Mouse (Mus musculus) lung, postnatal 0 days (tissue): ENCODE measurements at regions not wholly inside any gene's neighbourhood (a gene's known extent, or its start where the extent isn't known, plus 50 kb on each side); places are given as distances from the start of the nearest gene placed in this dataset.

ENCODE experiments used
- ATAC-seq: fragments of 200-750 bp; cut with Nextera tagmentation; 2 replicates; pipeline ENCODE4 v1.8.0; 2017; ENCODE audit warnings: moderate library complexity
- DNase-seq: peaks from one replicate; pipeline ENCODE4 v3.0.0-alpha.2; 2016; ENCODE audit warnings: low spot score
- H3K27ac ChIP-seq: fragments of 300-500 bp; sonication (generic); 2 replicates; pipeline ENCODE4 v1.5.1; 2014; ENCODE audit warnings: antibody characterized with exemption, mild to moderate bottlenecking, low read length, mixed read lengths
- H3K27me3 ChIP-seq: fragments of 300-500 bp; sonication (generic); replicated peaks from 2 replicates; pipeline ENCODE4 v1.6.1; 2014; ENCODE audit warnings: low read length, mixed read lengths; ENCODE audit not compliant: insufficient read depth
- H3K36me3 ChIP-seq: fragments of 300-500 bp; sonication (generic); 2 replicates; pipeline ENCODE4 v1.6.1; 2014; ENCODE audit warnings: low read length, mixed read lengths; ENCODE audit not compliant: insufficient read depth
- H3K4me1 ChIP-seq: fragments of 300-500 bp; sonication (generic); 2 replicates; pipeline ENCODE4 v1.6.1; 2014; ENCODE audit warnings: antibody characterized with exemption, low read depth, low read length, mixed read lengths; ENCODE audit not compliant: insufficient read depth
- H3K4me2 ChIP-seq: fragments of 300-500 bp; sonication (generic); replicated peaks from 2 replicates; pipeline ENCODE4 v1.6.1; 2014; ENCODE audit warnings: low read depth, mild to moderate bottlenecking, low read length, moderate library complexity, mixed read lengths
- H3K4me3 ChIP-seq: fragments of 300-500 bp; sonication (generic); 2 replicates; pipeline ENCODE4 v1.5.1; 2014; ENCODE audit warnings: low read depth, low read length
- H3K9ac ChIP-seq: fragments of 300-500 bp; sonication (generic); replicated peaks from 2 replicates; pipeline ENCODE4 v1.6.1; 2014; ENCODE audit warnings: low read depth, mild to moderate bottlenecking
- H3K9me3 ChIP-seq: fragments of 300-500 bp; sonication (generic); 2 replicates; pipeline ENCODE4 v1.6.1; 2016; ENCODE audit warnings: low read length, mixed read lengths
- CTCF ChIP-seq: IDR thresholded peaks from 2 replicates; pipeline ENCODE4 v1.5.1; 2016; ENCODE audit warnings: antibody characterized with exemption, mild to moderate bottlenecking
- EP300 ChIP-seq: IDR thresholded peaks from 2 replicates; pipeline ENCODE4 v1.6.1; 2016; ENCODE audit warnings: antibody characterized with exemption, mild to moderate bottlenecking, control low read depth
- WGBS: fragments of 180-500 bp; shearing (Covaris S2); extraction: QIAGEN DNeasy Blood & Tissue Kit; methylation state at CpG from one replicate; pipeline ENCODE4 v1.1.7; 2014; 5-methylcytosine and 5-hydroxymethylcytosine counted together

- no peak overlapping the region for H3K9ac ChIP-seq
- WGBS = 33% methylated on average over 7 of the region's 7 CpGs
- H3K27me3 ChIP-seq = no peaks in the 10 kb centered on the region
- H3K9me3 ChIP-seq = no peaks in the 10 kb centered on the region; the same call in 1 of the 2 replicates
- H3K4me2 ChIP-seq = no peak overlapping the region
- H3K36me3 ChIP-seq = no peaks in the 10 kb centered on the region
- no peak overlapping the region for H3K4me3 ChIP-seq
- no peaks in the 10 kb centered on the region for H3K4me1 ChIP-seq
- no peak for DNase-seq
- ATAC-seq = no peak
- no peak overlapping the region for H3K27ac ChIP-seq
- no peak for TF ChIP-seq CTCF
- TF ChIP-seq EP300 = no peak
Observed at GRCm38 (mm10) chr4:152916576-152916975, 438.9 kb upstream of the Kcnab2 start.

DNA sequence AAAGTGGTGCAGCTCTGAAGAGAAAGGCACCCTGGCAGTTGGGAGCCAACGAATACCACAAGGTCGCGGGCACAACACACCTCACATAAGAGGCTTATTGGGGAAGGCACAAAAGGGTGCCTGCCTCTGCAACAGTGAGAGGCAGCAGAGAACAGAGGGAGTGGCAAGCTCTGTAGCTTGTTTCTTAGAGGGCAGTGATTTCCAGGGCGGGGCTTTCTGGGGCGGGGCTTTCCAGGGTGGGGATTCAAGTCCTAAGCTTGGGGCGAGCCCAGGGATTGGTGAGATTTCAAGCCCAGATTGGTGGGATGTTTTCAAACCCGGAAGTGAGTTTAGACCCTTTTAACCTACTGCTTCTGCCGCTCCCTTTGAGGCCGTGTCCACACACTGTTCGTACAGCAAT is 435.8 kb upstream of the Kcnab2 start:
- 34% methylated on average over 10 of the region's 10 CpGs for WGBS
- Histone ChIP-seq H3K9me3 (no peaks in the 10 kb centered on the region; the same call in 1 of the 2 replicates), H3K27ac (no peak overlapping the region), H3K36me3 (no peaks in the 10 kb centered on the region), H3K9ac (no peak overlapping the region), H3K27me3 (no peaks in the 10 kb centered on the region), H3K4me1 (no peaks in the 10 kb centered on the region), H3K4me2 (no peak overlapping the region), H3K4me3 (no peak overlapping the region)
- TF ChIP-seq CTCF = no peak
- no peak for TF ChIP-seq EP300
- no peak for DNase-seq
- no peak for ATAC-seq

DNA sequence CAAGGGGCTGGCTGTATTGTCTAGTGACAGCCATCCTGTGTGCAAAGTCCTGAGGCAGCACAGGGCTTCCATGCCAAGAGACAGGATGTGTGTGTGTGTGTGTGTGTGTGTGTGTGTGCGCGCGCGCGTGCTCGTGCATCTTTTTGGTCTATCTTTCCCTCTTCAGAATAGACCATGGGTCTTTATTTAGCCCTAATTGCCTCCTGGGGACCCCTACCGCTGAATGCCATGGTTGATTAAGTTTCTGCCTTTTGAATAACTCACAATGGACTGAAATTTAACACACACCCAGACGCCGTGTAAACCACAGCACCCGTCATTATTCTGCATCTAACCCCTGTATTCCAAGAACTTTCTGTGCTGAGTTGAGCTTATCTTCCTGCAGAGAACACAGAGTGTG is 435.2 kb upstream of the Kcnab2 start:
- TF ChIP-seq CTCF (no peak), EP300 (no peak)
- H3K4me3 ChIP-seq = no peak overlapping the region
- no peak overlapping the region for H3K4me2 ChIP-seq
- no peaks in the 10 kb centered on the region for H3K27me3 ChIP-seq
- H3K27ac ChIP-seq = no peak overlapping the region
- no peaks in the 10 kb centered on the region; the same call in 1 of the 2 replicates for H3K9me3 ChIP-seq
- H3K36me3 ChIP-seq = no peaks in the 10 kb centered on the region
- H3K9ac ChIP-seq = no peak overlapping the region
- WGBS = 90% methylated on average over 10 of the region's 10 CpGs
- ATAC-seq (no peak), DNase-seq (no peak)
- no peaks in the 10 kb centered on the region for H3K4me1 ChIP-seq

- H3K27me3 ChIP-seq = no peaks in the 10 kb centered on the region
- H3K9ac ChIP-seq = no peak overlapping the region
- no peak overlapping the region for H3K4me3 ChIP-seq
- H3K4me2 ChIP-seq = no peak overlapping the region
- no peak overlapping the region for H3K27ac ChIP-seq
- DNase-seq = no peak
- ATAC-seq = no peak
- no peaks in the 10 kb centered on the region for H3K9me3 ChIP-seq
- no peak for TF ChIP-seq CTCF
- no peak for TF ChIP-seq EP300
- 64% methylated on average over 5 of the region's 5 CpGs for WGBS
- no peaks in the 10 kb centered on the region for H3K4me1 ChIP-seq
- no peaks in the 10 kb centered on the region for H3K36me3 ChIP-seq
Observed at GRCm38 (mm10) chr4:152908235-152908634, 430.6 kb upstream of the Kcnab2 start.

GRCm38 (mm10) chr4:152902851-152903250 is 425.2 kb upstream of the Kcnab2 start:
- Histone ChIP-seq H3K4me3 (no peak overlapping the region), H3K36me3 (no peaks in the 10 kb centered on the region), H3K27me3 (no peaks in the 10 kb centered on the region), H3K27ac (no peak overlapping the region), H3K4me2 (no peak overlapping the region), H3K4me1 (no peaks in the 10 kb centered on the region), H3K9ac (no peak overlapping the region), H3K9me3 (no peaks in the 10 kb centered on the region)
- WGBS = 75% methylated on average over 11 of the region's 11 CpGs
- no peak for ATAC-seq
- TF ChIP-seq CTCF (no peak), EP300 (no peak)
- DNase-seq = no peak

DNA sequence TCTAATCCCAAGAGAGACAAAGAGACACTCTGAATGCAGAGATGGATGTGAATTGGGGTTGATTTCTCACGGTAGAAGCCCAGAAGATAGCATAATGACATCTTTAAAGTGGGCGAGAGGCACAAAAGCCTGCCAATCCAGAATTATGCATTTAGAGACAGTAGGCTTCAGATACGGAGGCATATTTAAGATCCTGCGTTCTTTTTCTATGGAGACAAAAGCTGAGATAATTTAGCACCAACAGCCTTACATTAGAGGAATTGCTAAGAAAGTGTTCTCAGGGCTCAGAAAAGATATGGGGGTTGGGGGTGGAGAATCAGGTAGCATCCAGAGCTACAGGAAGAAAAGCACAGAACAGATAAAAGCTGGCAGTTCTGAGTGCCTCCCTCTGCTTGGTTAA is 422.4 kb upstream of the Kcnab2 start:
- ATAC-seq (no peak), DNase-seq (no peak)
- Histone ChIP-seq H3K4me2 (no peak overlapping the region), H3K9ac (no peak overlapping the region), H3K4me1 (no peaks in the 10 kb centered on the region), H3K36me3 (no peaks in the 10 kb centered on the region), H3K4me3 (no peak overlapping the region), H3K27me3 (no peaks in the 10 kb centered on the region), H3K9me3 (no peaks in the 10 kb centered on the region), H3K27ac (no peak overlapping the region)
- 76% methylated on average over 4 of the region's 4 CpGs for WGBS
- no peak for TF ChIP-seq EP300
- TF ChIP-seq CTCF = no peak

GRCm38 (mm10) chr4:152895076-152895475 is 417.4 kb upstream of the Kcnab2 start:
- Histone ChIP-seq H3K9ac (no peak overlapping the region), H3K27ac (no peak overlapping the region), H3K9me3 (no peaks in the 10 kb centered on the region), H3K4me3 (no peak overlapping the region), H3K36me3 (no peaks in the 10 kb centered on the region), H3K4me1 (no peaks in the 10 kb centered on the region), H3K4me2 (no peak overlapping the region), H3K27me3 (no peaks in the 10 kb centered on the region)
- 50% methylated on average over 13 of the region's 13 CpGs for WGBS
- DNase-seq (no peak), ATAC-seq (no peak)
- TF ChIP-seq CTCF (no peak), EP300 (no peak)
